ENCODE assay signal across 8 mouse cellular contexts in the genomic region with DNA sequence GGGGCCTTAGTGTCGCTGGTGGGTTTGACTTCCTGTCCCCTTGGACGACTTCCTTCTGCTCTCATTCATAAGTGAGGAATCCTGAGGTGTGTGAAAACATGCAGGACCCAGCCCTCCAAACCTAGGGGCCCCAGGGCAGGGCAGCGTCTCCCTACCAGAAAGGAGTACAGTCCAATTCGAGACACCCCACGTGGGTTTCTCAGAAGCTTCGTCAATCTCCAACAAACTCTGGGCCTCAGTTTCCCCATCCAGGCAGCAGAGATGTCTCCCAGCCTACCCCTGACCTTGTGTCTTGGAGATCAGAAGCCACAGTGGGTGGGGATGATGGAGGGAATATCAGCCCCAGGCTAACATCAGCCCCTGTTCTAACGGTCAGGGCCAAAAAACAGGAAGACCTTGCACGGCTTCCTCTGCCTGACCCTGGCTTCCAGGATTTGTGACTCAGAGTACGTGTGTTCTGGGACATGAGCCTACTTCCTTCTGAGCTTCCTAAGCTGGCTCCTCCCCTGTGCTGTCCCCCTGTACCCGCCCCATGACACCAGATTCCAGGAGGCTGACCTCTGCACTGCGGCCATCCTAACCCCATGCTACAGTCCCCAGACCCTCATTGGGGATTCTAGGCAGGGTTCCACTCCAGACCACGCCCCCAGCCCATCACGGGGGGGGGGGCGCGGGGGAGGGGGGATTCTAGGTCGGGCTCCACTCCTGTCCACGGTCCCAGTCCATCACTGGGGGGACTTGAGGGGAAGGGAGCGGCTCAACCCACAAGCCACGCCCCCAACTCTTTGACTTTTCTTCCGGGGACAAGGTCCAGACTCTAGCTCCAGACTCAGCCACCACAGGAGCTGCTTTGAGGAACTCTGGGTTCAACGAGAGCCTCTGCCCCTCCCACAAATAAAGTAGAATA. TPM values are rescaled to one million over a fixed set of nuclear protein-coding genes. Genes with fewer than 3 reads are reported as not detected.
DNase-seq lines count a peak whose midpoint lies in the region; ATAC-seq and TF ChIP-seq lines count a peak whose summit lies in the region.

No protein-coding gene starts in this region.

- H3K4me2 ChIP-seq in forebrain, postnatal 0 days (ENCODE audit: low read depth) = peak overlapping the region; percentile 37
- H3K4me2 ChIP-seq in hindbrain, embryonic 16.5 days (ENCODE audit: low read length) = peak overlapping the region; percentile 47
- H3K4me2 ChIP-seq in liver, embryonic 11.5 days = peak overlapping the region; percentile 92

- H3K27ac ChIP-seq in forebrain, postnatal 0 days (ENCODE audit: low read depth, low read length) = peak overlapping the region; percentile 54; the same call in 1 of the 2 replicates
- H3K27ac ChIP-seq in hindbrain, embryonic 16.5 days (ENCODE audit: low read depth, low read length) = peak overlapping the region; percentile 68
- peak overlapping the region; percentile 77 for H3K27ac ChIP-seq in liver, embryonic 11.5 days (ENCODE audit: low read depth, low read length)

- WGBS in forebrain, postnatal 0 days = 24% methylated on average over 21 of the region's 21 CpGs
- 27% methylated on average over 17 of the region's 21 CpGs for WGBS in hindbrain, embryonic 16.5 days
- 9% methylated on average over 18 of the region's 21 CpGs for WGBS in liver, embryonic 11.5 days

- H3K27me3 ChIP-seq in forebrain, postnatal 0 days (ENCODE audit: insufficient read depth, low read length) = no peaks in the 10 kb centered on the region
- no peaks in the 10 kb centered on the region for H3K27me3 ChIP-seq in hindbrain, embryonic 16.5 days (replicated peaks; ENCODE audit: control insufficient read depth, insufficient read depth, low read length)
- peaks cover 5% of the 10 kb centered on the region for H3K27me3 ChIP-seq in liver, embryonic 11.5 days (replicated peaks; ENCODE audit: control insufficient read depth, insufficient read depth, low read length)

- DNase-seq in 416B (ENCODE audit: low read depth) = peak; percentile 98
- DNase-seq in adrenal gland, adult 18-20 months (ENCODE audit: low spot score in 2 of 2) = peak; percentile 56 to 60
- DNase-seq in forebrain, postnatal 0 days = no peak
- peak; percentile 73 for DNase-seq in liver, embryonic 11.5 days (ENCODE audit: low spot score)
- DNase-seq in cerebellum, postnatal 25 days = no peak
- no peak for DNase-seq in spleen, postnatal 4 days (ENCODE audit: low spot score in 2 of 2)

- peaks cover 3% of the 10 kb centered on the region; the same call in 1 of the 2 replicates for H3K4me1 ChIP-seq in forebrain, postnatal 0 days (ENCODE audit: insufficient read depth)
- H3K4me1 ChIP-seq in hindbrain, embryonic 16.5 days (ENCODE audit: control insufficient read depth, insufficient read depth, low read depth, low read length) = peaks cover 22% of the 10 kb centered on the region
- H3K4me1 ChIP-seq in liver, embryonic 11.5 days (replicated peaks; ENCODE audit: control insufficient read depth, insufficient read depth, low read length) = peaks cover 24% of the 10 kb centered on the region

- no peak for ATAC-seq in forebrain, postnatal 0 days
- peak; percentile 28; the same call in 1 of the 2 replicates for ATAC-seq in hindbrain, embryonic 16.5 days
- peak; percentile 70 for ATAC-seq in liver, embryonic 11.5 days (replicated peaks; ENCODE audit: low FRiP score)
- peak; percentile 46 for ATAC-seq in monocyte, adult 5-6 weeks (replicated peaks; ENCODE audit: insufficient number of reproducible peaks, low FRiP score, low TSS enrichment, poor library complexity, severe bottlenecking)

- H3K4me3 ChIP-seq in forebrain, postnatal 0 days (ENCODE audit: low read depth, low read length) = peak overlapping the region; percentile 12; the same call in 1 of the 2 replicates
- no peak overlapping the region for H3K4me3 ChIP-seq in hindbrain, embryonic 16.5 days (ENCODE audit: low read length)
- H3K4me3 ChIP-seq in liver, embryonic 11.5 days (ENCODE audit: low read depth, low read length) = peak overlapping the region; percentile 54

- H3K9ac ChIP-seq in forebrain, postnatal 0 days = no peak overlapping the region
- H3K9ac ChIP-seq in hindbrain, embryonic 16.5 days (ENCODE audit: low read depth, low read length) = no peak overlapping the region; the same call in 1 of the 2 replicates
- peak overlapping the region; percentile 35 for H3K9ac ChIP-seq in liver, embryonic 11.5 days (ENCODE audit: low read depth, low read length)

- no peaks in the 10 kb centered on the region for H3K9me3 ChIP-seq in forebrain, postnatal 0 days (ENCODE audit: low read length)
- no peaks in the 10 kb centered on the region for H3K9me3 ChIP-seq in hindbrain, embryonic 16.5 days (ENCODE audit: control insufficient read depth, low read length)
- H3K9me3 ChIP-seq in liver, embryonic 11.5 days (ENCODE audit: control insufficient read depth, low read length) = no peaks in the 10 kb centered on the region

- peaks cover 30% of the 10 kb centered on the region for H3K36me3 ChIP-seq in forebrain, postnatal 0 days (ENCODE audit: insufficient read depth)
- H3K36me3 ChIP-seq in hindbrain, embryonic 16.5 days (ENCODE audit: control insufficient read depth, insufficient read depth, low read length) = peaks cover 12% of the 10 kb centered on the region
- H3K36me3 ChIP-seq in liver, embryonic 11.5 days (ENCODE audit: control insufficient read depth, insufficient read depth, low read length) = no peaks in the 10 kb centered on the region

- no peak for TF ChIP-seq CTCF in forebrain, postnatal 0 days (IDR thresholded peaks at IDR 0.05; ENCODE audit: low read depth)

RNA-seq across cellular contexts. Expression of a gene that starts 6.4 kb away (rescaled TPM):
- total RNA-seq in adrenal gland, adult 18-20 months (2021) = 1 to 10 TPM; 6.3 to 7.0 TPM
- 71.0 and 76.4 TPM in 2 replicates for total RNA-seq in forebrain, postnatal 0 days (2014; rRNA removed)
- polyA plus RNA-seq in forebrain, postnatal 0 days (2015; fragmentation: Nextera tagmentation; extraction: Ambion mirVana) = 15.6 and 18.1 TPM in 2 replicates
- 12.5 and 12.7 TPM in 2 replicates for polyA plus RNA-seq in hindbrain, embryonic 16.5 days (2015; fragmentation: Nextera tagmentation; extraction: Ambion mirVana)
- polyA plus RNA-seq in liver, embryonic 11.5 days (2014; fragmentation: Nextera tagmentation; extraction: Ambion mirVana) = 1.4 and 1.5 TPM in 2 replicates
- total RNA-seq in monocyte, adult 5-6 weeks (2017) = 0.53 to 1.2 TPM (median 0.87 TPM) in 3 replicates

RNA-seq across cellular contexts. Expression of a gene that starts 11.9 kb away (rescaled TPM):
- total RNA-seq in adrenal gland, adult 18-20 months (2021) = 10 to 100 TPM; 21.2 to 57.7 TPM
- total RNA-seq in forebrain, postnatal 0 days (2014; rRNA removed) = not detected in 2 replicates
- polyA plus RNA-seq in forebrain, postnatal 0 days (2015; fragmentation: Nextera tagmentation; extraction: Ambion mirVana) = 0.33 and 0.46 TPM in 2 replicates
- 0.68 and 0.91 TPM in 2 replicates for polyA plus RNA-seq in hindbrain, embryonic 16.5 days (2015; fragmentation: Nextera tagmentation; extraction: Ambion mirVana)
- 0.23 and 0.34 TPM in 2 replicates for polyA plus RNA-seq in liver, embryonic 11.5 days (2014; fragmentation: Nextera tagmentation; extraction: Ambion mirVana)
- total RNA-seq in monocyte, adult 5-6 weeks (2017) = not detected in 3 replicates

RNA-seq across cellular contexts. Expression of a gene that starts 16.3 kb away (rescaled TPM):
- total RNA-seq in adrenal gland, adult 18-20 months (2021) = 10 to 100 TPM; 53.7 to 67.4 TPM
- 2.7 and 3.2 TPM in 2 replicates for total RNA-seq in forebrain, postnatal 0 days (2014; rRNA removed)
- polyA plus RNA-seq in forebrain, postnatal 0 days (2015; fragmentation: Nextera tagmentation; extraction: Ambion mirVana) = 2.4 and 3.9 TPM in 2 replicates
- 2.4 and 3.4 TPM in 2 replicates for polyA plus RNA-seq in hindbrain, embryonic 16.5 days (2015; fragmentation: Nextera tagmentation; extraction: Ambion mirVana)
- 0.43 and 0.68 TPM in 2 replicates for polyA plus RNA-seq in liver, embryonic 11.5 days (2014; fragmentation: Nextera tagmentation; extraction: Ambion mirVana)
- total RNA-seq in monocyte, adult 5-6 weeks (2017) = not detected in 3 replicates

RNA-seq across cellular contexts. Expression of a gene that starts 24.1 kb away (rescaled TPM):
- total RNA-seq in adrenal gland, adult 18-20 months (2021) = 100 to 1,000 TPM in 1 of 2 experiments, 10 to 100 TPM in 1; 65.0 to 212 TPM
- total RNA-seq in forebrain, postnatal 0 days (2014; rRNA removed) = 0.08 and 0.52 TPM in 2 replicates
- 0.02 TPM in 1 of 2 replicates, not detected in the other for polyA plus RNA-seq in forebrain, postnatal 0 days (2015; fragmentation: Nextera tagmentation; extraction: Ambion mirVana)
- polyA plus RNA-seq in hindbrain, embryonic 16.5 days (2015; fragmentation: Nextera tagmentation; extraction: Ambion mirVana) = 0.07 and 0.10 TPM in 2 replicates
- polyA plus RNA-seq in liver, embryonic 11.5 days (2014; fragmentation: Nextera tagmentation; extraction: Ambion mirVana) = 0.14 TPM in 1 of 2 replicates, not detected in the other
- total RNA-seq in monocyte, adult 5-6 weeks (2017) = not detected in 3 replicates

RNA-seq across cellular contexts. Expression of a gene that starts 28.6 kb away (rescaled TPM):
- 1 to 10 TPM; 1.9 to 2.5 TPM for total RNA-seq in adrenal gland, adult 18-20 months (2021)
- 11.0 and 12.8 TPM in 2 replicates for total RNA-seq in forebrain, postnatal 0 days (2014; rRNA removed)
- polyA plus RNA-seq in forebrain, postnatal 0 days (2015; fragmentation: Nextera tagmentation; extraction: Ambion mirVana) = 8.6 TPM in 2 replicates
- polyA plus RNA-seq in hindbrain, embryonic 16.5 days (2015; fragmentation: Nextera tagmentation; extraction: Ambion mirVana) = 9.1 and 9.9 TPM in 2 replicates
- 6.8 and 7.5 TPM in 2 replicates for polyA plus RNA-seq in liver, embryonic 11.5 days (2014; fragmentation: Nextera tagmentation; extraction: Ambion mirVana)
- 0.39 to 0.43 TPM in 2 of 3 replicates, not detected in the other for total RNA-seq in monocyte, adult 5-6 weeks (2017)

Comparison
In these comparisons a context has a peak if more than half of its experiments do, and no peak if none do; other contexts are left out.
1. DNase-seq: peak in 416B (single experiment), adrenal gland, adult 18-20 months (2 of 2) and liver, embryonic 11.5 days (single experiment); none in forebrain, postnatal 0 days (single experiment), cerebellum, postnatal 25 days (0 of 2) and spleen, postnatal 4 days (0 of 2).
2. H3K4me2 ChIP-seq: peak in every context shown above with its lines; median percentile 92 in liver, embryonic 11.5 days; 47 in hindbrain, embryonic 16.5 days; 37 in forebrain, postnatal 0 days.
3. RNA of a gene that starts 11.9 kb away (total RNA-seq): 21.2 to 57.7 TPM in adrenal gland, adult 18-20 months; not detected in forebrain, postnatal 0 days and not detected in monocyte, adult 5-6 weeks; every median in the first group is over 10 times any median in the second.
4. RNA of a gene that starts 16.3 kb away (total RNA-seq): 53.7 to 67.4 TPM in adrenal gland, adult 18-20 months; 2.7 to 3.2 TPM in forebrain, postnatal 0 days and not detected in monocyte, adult 5-6 weeks; every median in the first group is over 10 times any median in the second.
5. Peak in every context shown above with its lines, with median percentiles within 50 percentile points of each other: H3K27ac ChIP-seq.